Mouse (Mus musculus) liver, embryonic 14.5 days (tissue): Measurements from ENCODE around the gene Entpd1. TPM values are rescaled to one million over a fixed set of nuclear protein-coding genes. Genes with fewer than 3 reads are reported as not detected.

Source experiments
- ATAC-seq: fragments of 200-750 bp; cut with Nextera tagmentation; 2 replicates; pipeline ENCODE4 v1.8.0; 2017; ENCODE audit warnings: moderate number of reproducible peaks, mild to moderate bottlenecking, moderate library complexity; ENCODE audit not compliant: insufficient read depth
- DNase-seq, 3 experiments: peaks; one replicate each; pipeline ENCODE4 v3.0.0-alpha.2; 2012 to 2013; ENCODE audit warnings: low read depth in 3 of 3, low spot score in 3 of 3
- H3K27ac ChIP-seq: fragments of 300-500 bp; sonication (generic); 2 replicates; pipeline ENCODE4 v1.5.1; 2014; ENCODE audit warnings: moderate library complexity, mild to moderate bottlenecking, control low read depth, inconsistent platforms
- H3K27me3 ChIP-seq: fragments of 300-500 bp; sonication (generic); 2 replicates; pipeline ENCODE4 v1.6.1; 2014; ENCODE audit warnings: mild to moderate bottlenecking, low read length, moderate library complexity; ENCODE audit not compliant: control insufficient read depth, insufficient read depth
- H3K36me3 ChIP-seq: fragments of 300-500 bp; sonication (generic); replicated peaks from 2 replicates; pipeline ENCODE4 v1.6.1; 2014; ENCODE audit warnings: low read depth; ENCODE audit not compliant: control insufficient read depth, insufficient read depth
- H3K4me1 ChIP-seq, 2 experiments: fragments of 200-500 bp in 1 of 2; fragments of 300-500 bp in 1 of 2; sonication (generic) in 1 of 2; replicated peaks; 2 replicates each; pipeline ENCODE4 v1.6.1; 2012 to 2014; ENCODE audit warnings: antibody characterized with exemption in 1 of 2, inconsistent platforms in 1 of 2, low read length in 1 of 2; ENCODE audit not compliant: control insufficient read depth in 2 of 2, insufficient read depth in 2 of 2
- H3K4me2 ChIP-seq: fragments of 300-500 bp; sonication (generic); 2 replicates; pipeline ENCODE4 v1.6.1; 2014; ENCODE audit warnings: low read depth, mild to moderate bottlenecking, control low read depth, moderate library complexity
- H3K4me3 ChIP-seq, 2 experiments: fragments of 200-500 bp in 1 of 2; fragments of 300-500 bp in 1 of 2; sonication (generic) in 1 of 2; 2 replicates each; pipeline ENCODE4 v1.5.1; 2012 to 2014; ENCODE audit warnings: low read depth in 2 of 2, low read length in 2 of 2, mild to moderate bottlenecking in 2 of 2, control low read depth in 1 of 2, inconsistent platforms in 1 of 2, moderate library complexity in 1 of 2; ENCODE audit not compliant: insufficient read depth in 1 of 2
- H3K9ac ChIP-seq: fragments of 300-500 bp; sonication (generic); replicated peaks from 2 replicates; pipeline ENCODE4 v1.6.1; 2014; ENCODE audit warnings: mild to moderate bottlenecking, control low read depth, moderate library complexity
- H3K9me3 ChIP-seq: fragments of 300-500 bp; sonication (generic); 2 replicates; pipeline ENCODE4 v1.6.1; 2016; ENCODE audit warnings: low read length, mixed read lengths; ENCODE audit not compliant: control insufficient read depth
- CTCF ChIP-seq: IDR thresholded peaks from 2 replicates; pipeline ENCODE4 v1.5.1; 2016; ENCODE audit warnings: antibody characterized with exemption, low read depth, control low read depth
- EP300 ChIP-seq: IDR thresholded peaks from 2 replicates; pipeline ENCODE4 v1.6.1; 2016; ENCODE audit warnings: antibody characterized with exemption, low read depth
- WGBS: fragments of 180-500 bp; shearing (Covaris S2); extraction: QIAGEN DNeasy Blood & Tissue Kit; methylation state at CpG from one replicate; pipeline ENCODE4 v1.1.7; 2014; ENCODE audit not compliant: insufficient replicate concordance; 5-methylcytosine and 5-hydroxymethylcytosine counted together
- polyA plus RNA-seq, 2 experiments: library from polyadenylated mRNA; depleted of rRNA in 1 of 2; stranded (reverse) in 1 of 2; unstranded in 1 of 2; fragments of >200 nt; fragmentation: Nextera tagmentation in 1 of 2; extraction: Ambion mirVana in 1 of 2; gene quantifications; 2 replicates each; pipeline versions ENCODE4 v1.2.1 to v1.2.3; 2012 to 2014

Gene Entpd1
- polyA plus RNA-seq, 2 experiments: 1.6 to 2.8 TPM

DNA sequence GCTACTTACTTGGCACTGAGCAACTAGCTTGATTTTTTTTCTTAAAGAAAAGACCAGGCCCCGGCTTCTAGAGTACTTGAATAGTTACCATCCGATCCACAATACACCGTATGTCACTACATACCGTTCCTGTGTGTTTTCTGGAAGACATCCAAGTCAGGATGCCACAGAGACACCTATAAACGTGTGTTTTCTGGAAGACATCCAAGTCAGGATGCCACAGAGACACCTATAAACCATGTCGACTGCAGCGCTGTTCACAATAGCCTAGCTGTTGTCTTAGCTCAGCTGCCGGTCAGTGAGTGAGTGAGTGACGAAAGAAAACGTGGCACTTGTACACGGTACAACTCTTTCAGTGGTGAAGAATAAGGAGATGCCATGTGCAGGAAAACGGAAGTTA lies 13.8 kb downstream of the Entpd1 start:
- DNase-seq (no peak), ATAC-seq (no peak)
- Histone ChIP-seq H3K9ac (no peak overlapping the region), H3K9me3 (no peaks in the 10 kb centered on the region), H3K27ac (no peak overlapping the region), H3K4me3 (no peak overlapping the region), H3K4me2 (no peak overlapping the region), H3K4me1 (no peaks in the 10 kb centered on the region), H3K36me3 (no peaks in the 10 kb centered on the region), H3K27me3 (no peaks in the 10 kb centered on the region)
- no peak for TF ChIP-seq EP300
- no peak for TF ChIP-seq CTCF
- WGBS: 65% methylated on average over 12 of the region's 12 CpGs

GRCm38 (mm10) chr19:40628950-40629349 lies 16.8 kb downstream of the Entpd1 start:
- no peak overlapping the region for H3K4me3 ChIP-seq
- no peaks in the 10 kb centered on the region for H3K27me3 ChIP-seq
- H3K4me1 ChIP-seq: no peaks in the 10 kb centered on the region
- H3K27ac ChIP-seq: no peak overlapping the region
- H3K36me3 ChIP-seq: no peaks in the 10 kb centered on the region
- H3K9me3 ChIP-seq: no peaks in the 10 kb centered on the region
- TF ChIP-seq CTCF (no peak), EP300 (no peak)
- no peak overlapping the region for H3K9ac ChIP-seq
- no peak for ATAC-seq
- H3K4me2 ChIP-seq: no peak overlapping the region
- DNase-seq: no peak

GRCm38 (mm10) chr19:40630096-40630495 lies 17.9 kb downstream of the Entpd1 start:
- H3K36me3 ChIP-seq: no peaks in the 10 kb centered on the region
- DNase-seq (no peak), ATAC-seq (no peak)
- no peaks in the 10 kb centered on the region for H3K27me3 ChIP-seq
- no peak overlapping the region for H3K4me2 ChIP-seq
- no peaks in the 10 kb centered on the region for H3K4me1 ChIP-seq
- H3K27ac ChIP-seq: no peak overlapping the region
- no peaks in the 10 kb centered on the region for H3K9me3 ChIP-seq
- TF ChIP-seq CTCF: no peak
- TF ChIP-seq EP300: no peak
- WGBS: 56% methylated on average over 3 of the region's 3 CpGs
- no peak overlapping the region for H3K4me3 ChIP-seq
- no peak overlapping the region for H3K9ac ChIP-seq

- H3K27ac ChIP-seq: no peak overlapping the region
- TF ChIP-seq EP300 (no peak), CTCF (no peak)
- no peak overlapping the region for H3K9ac ChIP-seq
- 17% methylated on average over 7 of the region's 7 CpGs for WGBS
- no peaks in the 10 kb centered on the region for H3K27me3 ChIP-seq
- H3K4me3 ChIP-seq: no peak overlapping the region
- H3K4me2 ChIP-seq: no peak overlapping the region
- no peak for ATAC-seq
- DNase-seq: no peak
- H3K4me1 ChIP-seq: no peaks in the 10 kb centered on the region
- no peaks in the 10 kb centered on the region for H3K9me3 ChIP-seq
- no peaks in the 10 kb centered on the region for H3K36me3 ChIP-seq
These were observed 18.4 kb downstream of the Entpd1 start for GRCm38 (mm10) chr19:40630606-40631005.

GRCm38 (mm10) chr19:40632193-40632592 lies 20.0 kb downstream of the Entpd1 start:
- Histone ChIP-seq H3K36me3 (no peaks in the 10 kb centered on the region), H3K4me3 (no peak overlapping the region), H3K27ac (no peak overlapping the region), H3K4me1 (peaks cover 3 to 5% of the 10 kb centered on the region in 2 experiments; a peak in 3 of 4 replicates), H3K4me2 (no peak overlapping the region), H3K27me3 (no peaks in the 10 kb centered on the region), H3K9me3 (no peaks in the 10 kb centered on the region), H3K9ac (no peak overlapping the region)
- DNase-seq (no peak), ATAC-seq (no peak)
- TF ChIP-seq EP300 (no peak), CTCF (no peak)
- 57% methylated on average over 3 of the region's 3 CpGs for WGBS

DNA sequence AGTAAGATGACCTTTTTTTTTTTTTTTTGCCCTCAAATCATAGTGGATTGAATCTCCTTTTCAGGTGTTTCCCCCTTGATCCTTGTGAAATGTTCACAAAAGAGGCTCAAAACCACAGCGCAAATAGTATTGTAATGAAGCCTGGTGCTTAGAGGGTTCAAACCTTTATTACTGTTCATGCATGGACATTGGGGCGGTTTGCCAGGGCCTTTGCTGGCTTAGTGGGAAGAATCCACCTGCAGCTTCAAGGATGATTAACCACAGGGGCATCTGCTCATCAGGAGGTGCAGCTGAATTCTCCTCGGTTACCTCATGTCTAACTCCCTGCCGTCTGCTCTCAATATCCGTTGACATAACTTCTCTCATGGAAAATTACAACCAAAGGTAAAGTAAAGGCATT lies 20.5 kb downstream of the Entpd1 start:
- Histone ChIP-seq H3K9me3 (no peaks in the 10 kb centered on the region), H3K27ac (no peak overlapping the region), H3K4me3 (no peak overlapping the region), H3K4me2 (no peak overlapping the region), H3K9ac (no peak overlapping the region), H3K36me3 (no peaks in the 10 kb centered on the region), H3K27me3 (no peaks in the 10 kb centered on the region), H3K4me1 (peaks cover 3 to 10% of the 10 kb centered on the region in 2 experiments; a peak in 3 of 4 replicates)
- WGBS: 71% methylated on average over 5 of the region's 5 CpGs
- DNase-seq (no peak), ATAC-seq (no peak)
- TF ChIP-seq CTCF (no peak), EP300 (no peak)
